Mouse (Mus musculus): ENCODE measurements around the gene Bbs1.
"Not testable (repeated sequence)": the region's sequence is repeated elsewhere in the genome, so short reads cannot be mapped to it uniquely, and the experiment has no call there.

Gene Bbs1

GRCm38 (mm10) chr19:4905979-4906794 lies at the start of gene Bbs1:
Gene Bbs1, minus strand, starts transcription at chr19:4906628.
- peak; percentile 52 for DNase-seq (ENCODE audit: low spot score)

DNA sequence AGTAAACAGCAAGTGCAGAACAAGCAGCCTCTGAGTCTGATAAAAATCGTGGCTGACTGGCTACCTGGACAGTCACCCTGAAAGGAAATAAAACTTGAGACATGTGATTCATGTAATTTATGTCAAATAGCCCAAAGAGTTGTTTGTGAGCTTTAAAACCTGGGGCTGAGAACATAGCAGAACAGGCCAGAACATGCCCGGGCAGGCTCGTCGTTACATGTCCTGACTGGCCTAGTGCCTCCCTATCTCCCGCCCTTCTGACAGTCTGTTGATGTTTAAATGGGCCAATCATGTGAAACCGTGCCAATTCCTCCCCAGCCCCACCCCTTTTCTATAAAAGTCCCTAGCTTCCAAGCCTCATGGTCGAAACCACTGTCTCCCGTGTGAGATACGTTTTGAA lies 42.2 kb upstream of the Bbs1 start:
- DNase-seq (ENCODE audit: low spot score): not testable (repeated sequence)

- DNase-seq (ENCODE audit: low spot score): no peak
Observed at GRCm38 (mm10) chr19:4945540-4945939, 39.1 kb upstream of the Bbs1 start.

GRCm38 (mm10) chr19:4943253-4943588 lies 36.8 kb upstream of the Bbs1 start:
- no peak for DNase-seq (ENCODE audit: low spot score)

GRCm38 (mm10) chr19:4942551-4943252 lies 36.3 kb upstream of the Bbs1 start, which contains the start of gene Peli3:
Gene Peli3, minus strand, starts transcription at chr19:4943127.
- peak; percentile 72 for DNase-seq (ENCODE audit: low spot score)

GRCm38 (mm10) chr19:4937444-4938310 lies 31.2 kb upstream of the Bbs1 start:
- DNase-seq (ENCODE audit: low spot score): no peak

DNA sequence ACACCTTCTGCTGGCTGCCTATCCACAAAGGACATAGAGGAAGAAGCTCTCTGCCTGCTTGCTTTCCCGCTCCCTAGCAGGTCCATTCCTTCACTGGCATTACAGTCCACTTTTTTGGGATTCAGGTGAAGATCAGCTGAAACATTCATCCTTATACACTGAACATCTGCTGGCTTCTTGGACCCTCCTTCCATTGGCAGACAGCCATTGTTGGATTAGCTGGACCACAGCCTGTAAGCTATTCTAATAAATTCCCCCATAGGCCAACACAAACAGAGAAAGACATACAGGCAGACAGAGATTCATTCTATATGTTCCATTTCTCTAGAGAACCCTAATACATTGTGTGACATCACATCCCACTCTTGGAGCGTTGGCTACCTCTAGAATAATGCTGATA lies 30.5 kb upstream of the Bbs1 start:
- no peak for DNase-seq (ENCODE audit: low spot score)

DNA sequence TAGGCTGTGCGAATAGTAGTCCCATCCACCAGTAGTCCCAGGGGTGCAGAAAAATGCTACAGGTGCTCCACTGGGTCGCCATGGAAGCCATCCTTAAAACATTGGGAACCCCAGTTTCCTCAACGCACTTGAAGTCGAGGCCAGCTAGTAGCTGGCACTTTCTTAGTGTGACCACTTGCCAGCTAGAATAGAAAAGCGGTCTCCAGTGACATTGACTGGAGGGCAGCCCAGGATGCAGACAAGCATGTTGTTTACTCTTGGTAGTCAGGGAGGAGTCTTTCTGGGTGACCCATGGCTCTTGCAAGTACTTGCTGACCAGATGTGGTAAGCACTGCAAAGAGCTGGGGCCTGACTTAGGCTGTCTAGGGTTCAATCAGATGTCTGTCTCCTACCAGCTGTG lies 22.4 kb upstream of the Bbs1 start:
- no peak for DNase-seq (ENCODE audit: low spot score)

GRCm38 (mm10) chr19:4927904-4928531 lies 21.6 kb upstream of the Bbs1 start, which contains the start of gene Dpp3:
Gene Dpp3, minus strand, starts transcription at chr19:4928287.
- DNase-seq (ENCODE audit: low spot score): peak; percentile 97

DNA sequence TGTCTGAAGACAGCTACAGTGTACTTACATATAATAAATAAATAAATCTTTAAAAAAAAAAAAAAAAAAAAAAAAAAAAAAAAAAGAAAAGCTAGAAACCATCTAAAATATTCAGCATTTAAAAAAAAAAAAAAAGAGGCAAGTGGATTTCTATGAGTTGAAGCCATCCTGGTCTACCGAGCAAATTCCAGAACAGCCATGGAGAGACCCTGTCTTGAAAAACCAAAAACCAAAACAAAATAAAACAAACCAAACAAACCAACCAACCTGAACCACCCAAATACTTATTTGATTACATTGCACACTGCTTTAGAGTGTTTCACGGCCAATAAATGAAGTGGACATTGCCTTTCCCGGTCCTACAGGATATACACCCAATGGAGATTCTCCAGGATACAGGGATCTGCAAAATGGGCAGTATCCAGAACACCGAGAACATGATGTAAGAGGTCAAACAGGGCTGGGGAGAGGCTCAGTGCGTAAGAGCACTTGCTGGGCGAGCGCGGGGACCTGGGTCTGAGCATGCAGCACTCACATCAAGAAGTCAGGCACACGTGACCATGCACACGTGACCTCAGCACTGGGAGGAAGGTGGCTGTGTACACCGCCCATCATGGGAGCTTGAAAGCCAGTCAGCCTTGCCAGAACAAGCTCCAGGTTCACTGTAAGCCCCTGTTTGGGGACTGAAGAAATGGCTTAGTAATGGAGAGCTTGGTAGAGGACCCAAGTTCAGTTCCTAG lies 18.9 kb upstream of the Bbs1 start:
- DNase-seq (ENCODE audit: low spot score): no peak

DNA sequence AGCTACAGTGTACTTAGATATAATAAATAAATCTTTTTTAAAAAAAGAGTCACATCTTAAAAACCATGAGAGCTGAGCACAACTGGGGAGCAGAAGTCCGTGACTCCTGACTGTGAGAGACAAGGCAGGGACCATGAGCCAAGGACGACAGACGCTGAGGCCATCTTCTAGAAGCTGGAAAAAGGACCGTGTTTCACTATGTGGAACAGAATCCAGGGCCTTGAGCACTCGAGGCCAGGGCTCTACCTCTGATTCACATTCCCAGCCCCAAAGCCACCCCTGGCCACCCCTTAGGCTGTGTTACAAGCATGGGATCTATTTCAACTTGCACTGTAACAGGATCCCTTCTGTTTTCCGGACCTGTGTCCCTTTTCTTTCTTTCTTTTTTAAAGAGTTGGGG lies 13.2 kb upstream of the Bbs1 start:
- no peak for DNase-seq (ENCODE audit: low spot score)

GRCm38 (mm10) chr19:4916827-4917226 lies 10.4 kb upstream of the Bbs1 start:
- DNase-seq (ENCODE audit: low spot score): no peak

GRCm38 (mm10) chr19:4915924-4916603 lies 9.6 kb upstream of the Bbs1 start:
- DNase-seq (ENCODE audit: low spot score): no peak

DNA sequence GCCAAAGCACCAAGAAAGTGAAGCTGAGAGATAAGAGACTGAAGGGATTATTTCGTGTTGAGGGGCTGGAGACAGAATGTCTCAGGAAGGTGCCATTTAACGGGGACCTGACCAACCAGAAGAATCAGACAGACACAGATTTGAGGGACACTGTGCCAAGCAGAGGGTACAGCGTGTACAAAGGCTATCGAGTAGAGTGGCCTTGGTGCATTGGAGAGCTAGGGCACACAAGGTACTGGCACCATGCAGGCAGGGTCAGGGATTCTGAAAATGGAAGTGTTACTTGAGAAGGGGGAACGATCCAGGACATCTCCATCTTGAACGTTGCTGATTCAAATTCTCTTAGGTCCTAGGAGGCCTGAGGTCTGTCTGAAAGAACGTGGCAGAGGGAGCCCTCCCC lies 2.9 kb upstream of the Bbs1 start:
- no peak for DNase-seq (ENCODE audit: low spot score)

DNA sequence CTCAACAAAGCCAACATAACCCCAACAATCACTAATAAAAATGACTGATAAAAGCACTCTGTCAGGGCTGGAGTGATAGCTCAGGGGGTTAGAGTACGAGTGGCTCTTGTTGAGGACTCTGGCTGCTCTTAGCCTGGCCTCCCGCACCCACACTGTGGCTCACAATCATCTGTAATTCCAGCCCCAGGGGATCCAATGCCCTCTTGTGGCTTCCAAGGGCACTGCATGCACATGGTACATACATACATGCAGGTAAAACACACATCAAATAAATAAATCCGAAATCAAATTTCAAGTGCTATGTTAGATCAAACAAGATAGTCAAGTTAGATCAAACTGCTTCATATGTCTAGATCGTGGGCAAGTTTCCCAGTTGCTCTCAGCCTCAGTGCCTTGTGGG lies 1.7 kb upstream of the Bbs1 start:
- DNase-seq (ENCODE audit: low spot score): no peak

- no peak for DNase-seq (ENCODE audit: low spot score)
Observed at GRCm38 (mm10) chr19:4899888-4900287, 6.5 kb downstream of the Bbs1 start.

GRCm38 (mm10) chr19:4898972-4899371 lies 7.5 kb downstream of the Bbs1 start:
- no peak for DNase-seq (ENCODE audit: low spot score)

- no peak for DNase-seq (ENCODE audit: low spot score)
Observed at GRCm38 (mm10) chr19:4896780-4897520, 9.5 kb downstream of the Bbs1 start.

DNA sequence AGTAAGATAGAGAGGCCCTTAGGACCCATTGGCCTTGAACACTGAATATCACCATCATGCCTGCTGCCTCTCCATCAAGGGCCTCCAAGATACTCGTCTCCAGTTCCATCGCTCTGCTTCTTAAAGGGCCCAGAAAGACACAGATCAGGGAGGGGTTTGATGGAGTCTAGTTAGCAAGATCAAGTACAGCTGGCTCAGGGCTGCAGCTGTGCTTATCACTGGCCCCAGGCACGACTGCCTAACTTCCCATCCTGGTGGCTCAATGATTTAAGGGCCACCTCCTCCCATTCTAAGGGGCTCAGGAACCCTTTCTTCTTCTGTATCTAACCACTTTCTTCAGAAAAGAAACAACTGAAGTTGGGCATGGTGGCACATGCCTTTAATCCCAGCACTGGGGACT lies 14.6 kb downstream of the Bbs1 start:
- DNase-seq (ENCODE audit: low spot score): no peak

- no peak for DNase-seq (ENCODE audit: low spot score)
Observed at GRCm38 (mm10) chr19:4889791-4890190, 16.6 kb downstream of the Bbs1 start.
